Mouse (Mus musculus) embryonic fibroblast, embryonic 13.5 days (primary cell): ENCODE data around the gene Tssk4. TPM values are rescaled to one million over a fixed set of nuclear protein-coding genes. Genes with fewer than 3 reads are reported as not detected.

Source experiments
- H3K27ac ChIP-seq: 2 replicates; pipeline ENCODE4 v1.5.1; 2012; ENCODE audit warnings: low read length, control low read depth, inconsistent platforms; ENCODE audit not compliant: insufficient read depth
- H3K4me1 ChIP-seq: 2 replicates; pipeline ENCODE4 v1.6.1; 2011; ENCODE audit warnings: low read length; ENCODE audit not compliant: control insufficient read depth, insufficient read depth
- H3K4me3 ChIP-seq: 2 replicates; pipeline ENCODE4 v1.5.1; 2011; ENCODE audit warnings: mild to moderate bottlenecking, control low read depth, low read length; ENCODE audit not compliant: insufficient read depth
- CTCF ChIP-seq: IDR thresholded peaks from 2 replicates; pipeline ENCODE4 v1.5.1; 2011; ENCODE audit warnings: mild to moderate bottlenecking, control low read depth, low read length, moderate library complexity, borderline replicate concordance; ENCODE audit not compliant: insufficient read depth
- POLR2A ChIP-seq: IDR thresholded peaks from 2 replicates; pipeline ENCODE4 v1.6.1; 2011; ENCODE audit warnings: low read depth, mild to moderate bottlenecking, control low read depth, low read length, moderate library complexity
- polyA plus RNA-seq: library from polyadenylated mRNA; stranded (reverse); fragments of >200 nt; gene quantifications from 2 replicates; pipeline ENCODE4 v1.2.4, GENCODE M21; 2011; ENCODE audit warnings: low read depth; ENCODE audit not compliant: missing spikeins, insufficient read length

Gene Tssk4
- 0.73 and 0.81 TPM in 2 replicates for polyA plus RNA-seq

- no peaks in the 10 kb centered on the region for H3K4me1 ChIP-seq
- TF ChIP-seq CTCF, result no peak
- no peak for TF ChIP-seq POLR2A
- H3K27ac ChIP-seq, result no peak within 1 kb of the TSS
- H3K4me3 ChIP-seq, result no peak within 1 kb of the TSS
Observed at GRCm38 (mm10) chr14:55649884-55650283, at the start of gene Tssk4. Tssk4 (plus strand) TSS chr14:55650184.

DNA sequence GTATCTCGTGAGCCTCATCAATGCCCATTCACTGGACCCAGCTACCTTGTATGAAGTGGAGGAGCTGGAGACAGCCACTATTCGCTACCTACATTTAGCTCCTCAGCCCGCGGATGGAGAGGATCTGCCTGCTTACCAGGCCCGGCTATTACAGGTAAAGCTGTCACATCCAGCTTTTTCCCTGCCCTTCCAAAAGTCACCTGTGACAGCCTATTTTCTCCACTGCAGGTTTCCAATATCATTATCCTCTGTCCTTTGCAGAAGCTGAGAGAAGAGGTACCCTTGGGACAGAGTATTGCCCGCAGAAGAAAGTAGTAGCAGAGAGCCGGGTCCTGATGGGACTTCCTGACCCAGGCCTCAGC lies 46.7 kb upstream of the Tssk4 start, which contains the start of gene Irf9:
Irf9 (plus strand) TSS at position 301 of the 362 bp plus-strand sequence.
- H3K4me3 ChIP-seq, result peak within 1 kb of the TSS; percentile 57

DNA sequence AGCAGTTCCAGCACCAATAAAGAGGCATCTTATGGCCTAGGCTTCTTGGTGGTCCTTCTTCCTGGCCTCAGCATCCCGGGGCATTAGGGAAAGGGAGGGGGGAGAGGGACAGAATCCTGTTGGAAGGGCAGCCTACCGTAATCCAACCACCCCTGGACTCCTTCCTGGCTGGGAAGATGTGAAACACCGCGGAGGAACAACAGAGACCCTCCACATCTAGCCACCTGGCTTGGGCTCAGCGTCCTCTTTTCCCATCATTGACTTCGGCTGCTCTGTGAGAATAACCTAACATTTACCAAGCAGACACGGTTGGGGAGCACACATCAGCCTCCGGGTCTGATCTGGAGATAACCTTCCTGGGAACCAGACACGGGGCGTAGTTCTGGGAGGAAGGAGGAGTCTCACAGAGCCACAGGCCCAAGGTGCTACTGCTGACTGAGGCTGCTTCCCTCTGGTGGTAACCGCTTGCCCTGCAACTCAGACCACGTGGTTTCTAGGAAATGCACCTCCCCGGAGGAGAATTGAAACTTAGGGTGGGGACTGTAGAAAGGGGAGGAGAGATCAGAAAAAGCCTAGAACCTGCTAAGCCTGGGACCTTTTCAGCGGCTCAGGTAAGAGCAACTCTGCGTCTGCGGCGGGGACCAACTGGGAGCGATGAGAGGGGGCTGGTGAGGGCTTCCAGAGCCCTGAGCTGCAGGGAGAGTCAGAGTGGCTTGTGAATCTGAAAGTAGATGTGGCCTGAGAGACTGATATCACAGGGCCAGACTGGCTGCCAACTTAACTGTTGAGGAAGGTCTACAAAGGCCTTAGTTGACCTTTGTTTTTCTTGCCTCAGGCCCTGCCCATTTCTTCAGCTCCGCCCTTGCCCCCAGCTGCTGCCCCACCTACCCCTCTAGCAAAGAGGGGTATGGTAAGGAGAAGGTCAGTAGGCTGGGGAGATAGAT lies 46.1 kb upstream of the Tssk4 start:
- H3K27ac ChIP-seq, result peak overlapping the region; percentile 76
- H3K4me1 ChIP-seq, result no peaks in the 10 kb centered on the region
- TF ChIP-seq POLR2A (peak; percentile 70; the same call in 1 of the 2 replicates), CTCF (peak; percentile 86; the same call in 1 of the 2 replicates)
- peak overlapping the region; percentile 57 for H3K4me3 ChIP-seq

More for the DNA sequence above, 46.7 kb upstream of the Tssk4 start, which contains the start of gene Irf9:
- Histone ChIP-seq H3K27ac (peak within 1 kb of the TSS; percentile 76), H3K4me1 (no peaks in the 10 kb centered on the region)
- TF ChIP-seq CTCF, result no peak
- no peak for TF ChIP-seq POLR2A

GRCm38 (mm10) chr14:55604823-55605222 lies 45.2 kb upstream of the Tssk4 start:
- no peak overlapping the region for H3K27ac ChIP-seq
- no peaks in the 10 kb centered on the region for H3K4me1 ChIP-seq
- TF ChIP-seq CTCF (no peak), POLR2A (no peak; the same call in 1 of the 2 replicates)
- 0 out of 2 replicates have a peak overlapping the region, but pooled peaks have one; percentile 57 for H3K4me3 ChIP-seq

GRCm38 (mm10) chr14:55605743-55606459 lies 44.1 kb upstream of the Tssk4 start:
- H3K4me3 ChIP-seq, result no peak overlapping the region
- no peak overlapping the region for H3K27ac ChIP-seq
- TF ChIP-seq POLR2A (no peak), CTCF (no peak)
- no peaks in the 10 kb centered on the region for H3K4me1 ChIP-seq

DNA sequence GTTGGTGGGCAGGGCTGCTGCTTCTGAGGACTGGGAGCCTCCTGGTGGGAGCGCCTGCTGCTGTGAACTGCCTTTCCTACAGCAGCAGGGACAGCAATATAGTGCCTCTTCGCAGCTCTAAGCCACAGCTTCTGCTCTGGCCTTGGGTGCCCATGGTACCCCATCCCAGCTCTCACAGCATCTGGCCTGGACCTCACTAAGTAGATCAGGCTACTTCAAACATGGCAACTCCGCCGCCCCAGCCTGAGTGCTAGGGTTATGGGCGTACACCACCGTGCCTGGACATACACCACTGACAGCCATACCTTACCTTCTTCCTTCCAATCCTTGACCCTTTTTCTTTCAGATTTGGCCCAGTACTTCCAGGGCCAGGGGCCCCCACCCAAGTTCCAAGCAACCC lies 41.6 kb upstream of the Tssk4 start:
- no peak overlapping the region for H3K4me3 ChIP-seq
- no peaks in the 10 kb centered on the region for H3K4me1 ChIP-seq
- no peak overlapping the region for H3K27ac ChIP-seq
- no peak for TF ChIP-seq POLR2A
- no peak for TF ChIP-seq CTCF

GRCm38 (mm10) chr14:55613346-55613745 lies 36.6 kb upstream of the Tssk4 start:
- Histone ChIP-seq H3K4me3 (no peak overlapping the region), H3K4me1 (no peaks in the 10 kb centered on the region), H3K27ac (no peak overlapping the region)
- TF ChIP-seq CTCF, result no peak
- no peak for TF ChIP-seq POLR2A

DNA sequence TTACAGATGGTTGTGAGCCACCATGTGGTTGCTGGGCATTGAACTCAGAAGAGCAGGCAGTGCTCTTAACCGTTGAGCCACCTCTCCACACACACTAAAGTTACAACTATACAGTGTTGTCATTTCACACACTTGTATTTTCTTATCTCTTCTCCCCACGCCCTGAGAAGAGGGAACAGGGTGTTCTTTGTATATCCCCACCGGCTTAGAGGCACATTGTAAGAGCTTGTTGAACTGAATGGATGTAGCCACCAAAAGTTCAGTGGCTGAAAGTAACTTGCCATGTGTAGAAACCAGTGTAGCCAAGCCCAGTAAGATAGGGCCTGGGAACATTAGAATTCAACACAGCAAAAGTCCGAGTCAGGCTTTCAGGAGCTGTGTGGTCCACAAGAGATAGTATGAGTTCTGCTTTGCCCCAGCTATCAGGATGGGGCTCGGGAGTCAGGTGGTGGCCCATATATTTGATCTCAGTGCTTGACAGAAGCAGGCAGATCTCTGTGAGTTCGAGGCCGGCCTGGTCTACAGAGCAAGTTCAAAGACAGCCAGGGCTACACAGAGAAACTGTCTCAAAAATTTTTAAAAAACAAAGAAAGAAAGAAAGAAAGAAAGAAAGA lies 35.3 kb upstream of the Tssk4 start:
- TF ChIP-seq POLR2A (no peak), CTCF (no peak)
- Histone ChIP-seq H3K4me3 (no peak overlapping the region), H3K4me1 (no peaks in the 10 kb centered on the region), H3K27ac (no peak overlapping the region)

- H3K4me1 ChIP-seq, result no peaks in the 10 kb centered on the region
- H3K27ac ChIP-seq, result no peak overlapping the region
- TF ChIP-seq CTCF, result no peak
- TF ChIP-seq POLR2A, result no peak
- no peak overlapping the region for H3K4me3 ChIP-seq
Observed at GRCm38 (mm10) chr14:55615876-55616275, 34.1 kb upstream of the Tssk4 start.

DNA sequence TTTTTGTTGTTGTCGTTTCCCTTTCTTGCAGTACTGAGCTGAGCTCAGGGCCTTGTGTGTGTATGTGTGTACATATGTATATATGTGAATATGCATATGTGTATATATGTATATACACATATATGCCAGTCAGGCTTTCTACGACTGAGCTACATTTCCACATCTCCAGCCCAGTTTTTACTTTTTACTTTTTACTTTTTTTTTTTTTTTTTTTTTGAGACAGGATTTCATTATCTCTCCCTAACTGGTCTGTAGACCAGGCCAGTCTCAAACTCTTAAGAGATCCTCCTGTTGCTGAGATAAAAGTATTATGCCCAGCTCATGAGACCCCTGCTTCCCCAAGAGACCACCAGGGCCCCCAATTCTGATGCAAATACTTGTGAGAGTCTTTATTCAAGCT lies 33.1 kb upstream of the Tssk4 start:
- no peak overlapping the region for H3K4me3 ChIP-seq
- no peaks in the 10 kb centered on the region for H3K4me1 ChIP-seq
- H3K27ac ChIP-seq, result no peak overlapping the region
- TF ChIP-seq POLR2A (no peak), CTCF (no peak)
